Mouse (Mus musculus): ENCODE measurements around the gene Btbd10.

Gene Btbd10

DNA sequence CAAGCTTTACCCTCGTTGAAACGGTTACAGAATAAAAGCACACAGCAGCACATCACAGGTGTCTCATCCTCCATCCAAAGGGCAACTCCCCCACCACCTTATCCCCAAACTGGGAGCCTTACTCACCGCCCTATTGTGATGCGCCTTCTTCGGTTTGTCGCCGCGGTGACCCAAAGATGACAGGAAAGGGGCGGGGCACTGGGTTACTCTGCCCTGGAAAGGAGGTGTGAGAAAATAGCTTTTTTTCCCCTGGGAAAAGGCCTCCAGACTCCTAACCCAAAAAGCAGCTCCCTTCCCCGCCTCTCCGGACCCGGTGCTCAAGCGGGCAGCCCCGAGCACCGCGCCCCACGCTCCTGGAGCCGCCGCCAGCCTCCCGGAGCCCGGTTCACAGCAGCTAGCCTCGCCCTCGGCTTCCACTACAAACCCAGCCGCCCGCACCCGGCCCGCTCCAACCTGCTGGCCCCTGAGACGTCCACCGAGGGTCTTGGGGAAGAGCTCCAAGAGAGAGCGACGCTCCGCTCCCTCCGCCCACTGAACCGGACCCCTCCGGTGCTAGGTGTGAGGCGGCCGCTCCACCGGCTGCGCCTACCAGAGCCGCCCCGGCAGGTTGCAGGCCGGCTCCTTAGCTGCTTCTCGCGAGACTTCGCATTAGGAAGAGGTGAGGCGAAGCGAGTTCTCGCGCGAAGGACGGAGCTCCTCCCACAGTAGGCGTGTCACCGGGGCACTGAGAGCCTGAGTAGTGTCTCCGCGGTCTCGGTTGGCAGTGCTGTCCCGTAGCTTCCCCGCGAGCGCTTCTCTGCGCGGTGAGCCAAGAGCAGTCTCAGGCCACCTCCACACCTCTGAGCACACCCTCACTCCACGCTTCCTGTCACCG, at the start of gene Btbd10:
Gene Btbd10, minus strand, starts transcription at position 647 of the 874 bp plus-strand sequence.
- peak; percentile 97 for DNase-seq

DNA sequence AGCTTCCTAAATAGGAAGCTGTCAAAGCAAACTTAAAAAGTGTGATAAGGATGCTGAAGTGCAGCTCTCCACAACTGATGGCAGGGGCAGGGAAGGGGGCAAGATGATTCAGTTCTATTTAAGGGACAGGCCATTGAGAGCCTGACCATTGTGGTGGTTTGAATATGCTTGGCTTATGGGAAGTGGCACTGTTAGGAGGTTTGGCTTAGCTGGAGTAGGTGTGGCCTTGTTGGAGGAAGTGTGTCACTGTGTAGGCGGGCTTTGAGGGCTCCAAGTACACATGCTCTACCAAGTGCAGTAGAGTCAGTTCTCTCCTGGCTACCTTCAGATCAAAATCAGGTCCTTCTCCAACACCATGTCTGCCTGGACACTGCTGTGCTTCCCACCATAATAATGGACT, 47.3 kb upstream of the Btbd10 start:
- DNase-seq: no peak

DNA sequence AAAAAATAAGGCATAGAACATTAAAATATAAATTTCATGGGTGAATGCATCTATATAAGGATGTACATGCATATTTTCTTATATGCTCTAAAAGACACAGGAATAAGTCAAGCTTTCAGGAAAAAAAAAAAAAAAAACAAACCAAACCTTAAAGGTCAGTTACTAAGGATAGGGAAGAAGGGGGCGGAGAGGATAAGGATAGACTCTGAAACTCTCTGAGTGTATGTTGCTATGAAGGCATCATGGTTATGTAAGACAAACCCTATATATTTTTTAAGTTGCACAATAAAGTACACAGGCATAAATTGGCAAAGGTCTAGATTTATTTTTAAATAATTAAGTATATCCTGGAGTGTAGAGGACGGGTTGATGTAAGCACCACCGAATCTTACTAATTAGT, 46.1 kb upstream of the Btbd10 start:
- DNase-seq: no peak

DNA sequence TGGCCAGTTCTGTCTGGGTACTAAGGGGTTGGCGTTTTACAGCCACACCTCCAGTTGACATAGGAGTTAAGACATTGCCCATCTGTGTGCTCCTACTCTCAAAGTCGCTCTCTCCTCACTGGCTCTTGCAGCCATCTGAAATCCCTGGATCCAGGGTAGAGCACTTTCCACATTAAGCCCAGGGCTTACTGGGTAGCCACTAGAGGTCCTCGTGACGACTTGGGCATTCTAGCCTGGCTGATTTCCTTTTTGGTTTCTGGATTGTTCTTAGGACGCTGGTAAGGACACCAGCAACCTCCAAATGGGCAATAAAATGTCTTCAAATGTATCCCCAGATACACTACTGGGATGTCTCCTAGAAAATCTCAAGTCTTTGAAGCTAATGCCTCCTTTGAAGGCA, 39.5 kb upstream of the Btbd10 start:
- no peak for DNase-seq

DNA sequence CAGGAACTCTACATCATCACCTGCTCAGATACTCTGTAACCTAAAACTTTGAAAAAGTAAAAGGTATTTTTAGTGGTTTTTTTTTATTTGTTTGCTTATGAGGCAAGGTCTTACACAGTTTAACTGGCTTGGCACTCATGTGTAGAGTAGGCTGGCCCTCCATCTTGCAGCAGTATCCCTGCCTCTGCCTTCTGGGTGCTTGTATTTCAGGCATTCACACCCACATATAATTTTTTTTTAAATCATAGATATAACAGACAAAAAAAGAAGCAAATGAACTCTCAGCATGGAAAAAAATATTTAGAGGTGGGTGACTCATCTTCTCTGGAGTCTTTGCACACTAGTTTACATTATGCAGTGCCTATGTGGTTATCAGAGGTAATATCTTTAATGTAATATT, 28.9 kb upstream of the Btbd10 start:
- no peak for DNase-seq

DNA sequence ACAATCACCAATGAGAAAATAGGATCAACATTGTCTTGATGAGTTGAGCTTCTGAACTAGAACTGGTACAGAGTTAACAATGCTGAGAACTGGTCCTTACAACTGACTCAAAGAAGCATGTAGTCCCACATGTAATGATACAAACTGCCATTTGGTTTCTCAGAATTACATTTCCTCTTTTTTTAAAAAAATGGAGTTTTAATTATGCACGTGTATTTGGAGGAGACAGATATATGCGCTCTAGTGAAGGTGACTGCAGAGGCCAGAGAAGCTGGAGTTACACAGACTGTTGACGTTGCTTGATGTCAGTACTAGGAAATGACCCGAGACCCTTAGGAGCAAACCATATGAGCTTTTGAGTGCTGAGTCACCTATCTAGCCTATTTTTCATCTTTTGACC, 27.5 kb upstream of the Btbd10 start:
- DNase-seq: no peak

DNA sequence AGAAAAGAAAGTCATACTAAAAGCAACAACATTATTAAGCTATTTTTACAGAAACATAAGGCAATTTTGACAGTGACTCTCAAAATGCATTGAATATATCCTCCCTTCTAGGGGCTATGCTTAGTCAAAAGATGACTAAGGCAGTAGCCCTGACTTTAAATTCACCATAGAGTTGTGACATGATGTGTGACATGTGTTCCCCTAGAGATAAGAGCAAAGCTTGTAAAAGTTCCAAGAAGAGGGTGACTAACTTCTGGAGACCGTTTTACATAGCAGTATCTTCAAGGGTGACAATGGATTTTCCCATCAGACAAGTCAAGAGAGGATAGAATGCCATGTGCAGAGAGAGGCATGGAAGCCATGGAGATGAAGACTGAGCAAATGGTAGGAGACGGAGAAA, 22.4 kb upstream of the Btbd10 start:
- DNase-seq: no peak

DNA sequence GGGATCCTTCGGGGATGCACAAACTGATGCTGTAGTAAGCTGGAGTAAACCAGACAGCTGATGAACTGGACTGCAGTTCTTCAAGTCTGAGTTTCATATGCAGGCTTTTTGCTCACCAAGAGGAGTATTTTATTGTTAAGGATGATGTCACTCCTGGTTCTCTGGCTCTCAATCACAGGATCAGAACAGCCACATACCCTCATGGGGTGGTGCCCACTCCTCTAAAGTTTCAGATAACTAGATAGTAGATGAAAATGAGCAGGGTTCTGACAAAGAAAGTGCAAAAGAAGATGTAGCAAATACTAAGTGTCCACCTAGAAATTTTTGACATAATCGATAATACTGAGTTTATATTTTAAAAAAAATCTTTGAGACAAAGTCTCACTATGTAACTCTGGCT, 19.3 kb upstream of the Btbd10 start, which contains the start of gene Pth:
Gene Pth, minus strand, starts transcription at position 101 of the 400 bp plus-strand sequence.
- DNase-seq: no peak

DNA sequence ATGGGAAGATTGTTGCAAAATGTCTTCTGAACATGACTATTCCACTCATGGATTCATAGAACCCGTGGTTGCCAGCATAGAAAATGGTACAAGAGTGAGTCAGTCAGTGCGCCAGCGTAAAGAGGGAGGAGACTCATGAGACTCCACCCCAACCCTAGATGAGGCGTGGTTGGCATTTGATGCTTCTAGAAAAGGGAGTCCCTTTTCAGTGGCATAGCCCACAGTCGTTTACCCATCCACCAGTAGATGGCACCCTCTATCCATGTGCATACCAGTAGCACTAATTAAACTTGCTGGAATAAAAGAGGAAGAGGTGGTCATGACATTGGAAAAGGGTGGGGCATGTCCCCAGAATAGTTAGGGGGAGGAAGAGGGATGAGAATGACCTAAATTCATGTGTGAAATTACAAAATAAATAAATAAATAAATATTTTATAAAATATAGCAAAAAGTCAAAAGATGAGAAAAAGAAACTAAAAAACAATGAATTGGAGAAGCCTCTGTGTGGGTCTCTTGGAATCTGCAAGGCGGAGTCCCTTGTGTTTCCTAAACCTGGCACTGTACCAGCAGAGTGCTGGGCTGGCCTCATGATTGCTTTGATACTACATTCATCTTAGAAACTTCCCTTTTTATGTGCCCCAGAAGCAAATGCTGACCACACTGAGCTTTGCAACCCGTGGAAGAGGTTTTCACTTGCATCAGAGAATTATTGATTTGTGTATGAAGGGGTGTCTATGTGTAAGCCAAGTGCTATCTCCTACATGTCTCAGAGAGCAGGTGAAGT, 8.9 kb upstream of the Btbd10 start:
- DNase-seq: peak; percentile 58

DNA sequence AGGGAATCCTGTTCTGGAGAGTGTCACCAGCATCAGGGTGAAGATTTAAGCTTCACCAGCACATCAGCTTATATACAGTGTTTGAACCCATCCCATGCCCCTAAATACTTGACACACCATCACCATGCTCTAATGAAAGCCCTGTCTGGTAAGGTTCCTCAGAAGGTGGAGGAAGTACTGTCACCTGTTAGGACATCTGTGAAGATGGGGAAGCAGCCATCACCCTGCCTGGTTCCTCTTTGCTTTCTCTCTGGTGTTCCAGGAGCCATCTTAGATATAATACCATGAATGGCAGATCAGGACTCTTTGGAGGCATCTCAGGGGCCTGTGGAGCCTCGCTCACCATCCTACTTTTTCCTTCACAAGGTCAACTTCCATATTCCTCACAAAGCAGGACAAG, 3.5 kb upstream of the Btbd10 start:
- no peak for DNase-seq

DNA sequence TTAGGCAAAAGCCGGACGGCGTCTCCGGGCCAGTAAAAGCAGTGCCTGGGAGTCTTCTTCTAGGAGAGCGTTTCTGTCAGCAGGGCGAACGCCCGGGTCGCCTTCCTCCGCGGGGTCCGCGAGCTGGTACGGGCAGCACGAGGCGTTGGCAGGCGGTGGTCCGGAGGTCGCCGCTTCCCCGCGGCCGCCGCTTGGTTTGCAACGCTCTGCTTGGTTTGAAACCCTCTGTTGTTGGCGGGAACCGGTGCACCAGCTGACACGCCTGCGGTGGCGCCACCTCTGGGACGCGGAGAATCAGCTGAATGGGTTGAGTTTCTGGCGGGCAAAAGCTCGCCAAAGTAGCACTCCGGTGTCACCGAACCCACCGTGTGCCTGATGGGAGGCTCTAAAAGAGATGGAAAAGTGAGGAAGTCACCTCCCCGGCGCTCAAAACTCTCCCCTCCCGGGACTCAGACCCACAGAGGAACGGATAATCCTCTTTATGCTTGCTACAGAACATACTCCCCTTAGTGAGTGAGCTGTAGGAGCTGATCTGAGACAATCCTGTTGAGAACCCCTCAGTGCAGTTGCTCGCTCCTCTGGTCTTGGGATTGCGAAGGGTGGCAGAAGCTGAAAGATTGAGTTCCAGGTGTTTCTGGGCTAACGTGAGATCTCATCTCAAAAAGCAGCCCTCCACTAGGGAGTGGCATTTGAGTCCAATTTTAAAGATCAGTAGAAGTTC, 588 bp upstream of the Btbd10 start:
- no peak for DNase-seq

DNA sequence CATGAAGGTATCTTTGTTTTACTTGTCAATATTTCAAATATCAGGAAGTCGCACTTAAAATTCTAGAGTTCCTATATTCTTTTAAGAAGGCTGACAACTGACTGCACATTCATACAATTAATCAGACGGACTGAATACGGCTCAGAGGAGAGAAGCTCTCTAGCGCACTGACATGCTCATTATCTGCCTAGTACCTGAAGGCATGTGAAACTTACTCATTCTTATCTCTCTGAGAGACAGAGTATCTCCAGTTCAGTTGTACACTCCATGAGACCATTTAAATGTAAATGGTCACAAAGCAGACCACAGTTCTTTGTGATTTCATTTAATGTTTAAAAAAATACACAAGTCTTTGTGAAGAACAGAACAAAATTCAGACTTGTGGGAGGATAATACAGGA, 1.8 kb downstream of the Btbd10 start:
- DNase-seq: no peak

DNA sequence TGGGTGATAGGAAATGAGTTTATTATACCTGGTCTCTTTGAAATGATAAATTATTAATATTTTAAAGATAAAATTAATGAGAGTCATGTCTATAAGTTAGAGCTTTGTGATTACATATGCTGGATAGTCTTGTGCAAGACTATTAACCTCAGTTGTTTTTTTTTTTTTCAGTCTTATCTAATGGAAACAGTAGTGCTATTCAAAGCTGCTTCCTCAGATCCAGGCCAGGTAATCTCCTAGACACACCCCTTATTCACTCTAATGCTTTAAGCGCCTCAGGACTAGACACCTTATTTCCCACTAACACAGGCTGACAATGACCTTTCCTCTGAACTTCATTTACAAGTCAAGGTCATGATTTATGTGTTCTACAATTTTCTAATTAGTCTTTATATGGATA, 20.1 kb downstream of the Btbd10 start:
- DNase-seq: no peak

DNA sequence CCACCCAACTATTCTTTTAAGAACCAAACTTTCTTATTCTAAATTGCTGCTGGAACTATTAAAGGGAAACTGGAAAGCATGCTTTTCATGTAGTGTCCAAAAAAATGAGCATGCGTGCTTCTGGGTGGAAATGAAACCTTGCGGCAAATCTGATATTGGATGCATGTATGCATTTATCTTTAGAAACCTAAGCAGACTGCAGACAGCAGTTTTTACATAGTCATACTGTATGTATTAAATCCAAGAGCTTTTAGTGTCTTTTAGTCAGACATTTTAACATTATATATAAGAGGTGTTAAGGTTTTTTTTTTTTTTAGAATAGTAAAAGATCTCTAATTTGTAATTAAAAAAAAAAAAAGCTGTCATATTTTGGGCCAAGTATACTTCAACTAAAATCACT, 21.5 kb downstream of the Btbd10 start:
- no peak for DNase-seq

DNA sequence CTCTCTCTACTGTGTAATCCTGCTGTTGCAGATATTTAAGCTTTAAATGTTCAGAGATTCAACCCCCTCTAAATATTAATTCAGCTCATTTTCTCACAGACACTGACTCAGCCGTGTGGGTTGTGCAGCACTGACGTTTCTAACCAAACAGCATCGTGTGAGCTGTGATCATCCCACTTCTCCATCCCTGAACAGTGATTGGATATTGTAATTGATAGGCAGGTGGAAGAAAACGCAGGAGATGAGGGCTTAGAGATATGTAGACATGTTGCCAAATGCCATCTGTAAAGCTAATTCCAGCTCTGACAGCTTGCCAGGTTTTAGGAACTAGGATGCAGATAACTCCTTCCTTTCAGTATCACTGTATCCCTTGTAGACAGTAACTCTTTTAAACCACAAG, 21.9 kb downstream of the Btbd10 start:
- DNase-seq: peak; percentile 92

DNA sequence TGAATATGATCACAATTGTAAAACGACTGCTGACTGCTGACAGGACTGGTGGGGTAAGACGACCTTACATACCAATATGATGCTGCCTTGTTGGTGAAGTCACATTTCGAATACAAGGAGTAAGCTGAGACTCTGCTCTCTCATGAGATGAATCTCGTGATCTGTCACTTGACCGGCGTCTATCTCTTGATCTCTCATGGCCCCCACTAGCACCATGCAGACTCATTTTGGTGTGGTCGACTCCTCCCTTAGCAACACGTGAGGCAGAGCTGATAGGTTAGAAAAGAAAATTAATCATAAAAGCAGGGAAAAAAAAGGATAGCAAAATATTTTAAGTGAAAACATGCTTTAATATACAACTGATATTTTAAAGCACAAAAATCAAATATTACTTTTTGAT, 33.9 kb downstream of the Btbd10 start:
- DNase-seq: no peak

DNA sequence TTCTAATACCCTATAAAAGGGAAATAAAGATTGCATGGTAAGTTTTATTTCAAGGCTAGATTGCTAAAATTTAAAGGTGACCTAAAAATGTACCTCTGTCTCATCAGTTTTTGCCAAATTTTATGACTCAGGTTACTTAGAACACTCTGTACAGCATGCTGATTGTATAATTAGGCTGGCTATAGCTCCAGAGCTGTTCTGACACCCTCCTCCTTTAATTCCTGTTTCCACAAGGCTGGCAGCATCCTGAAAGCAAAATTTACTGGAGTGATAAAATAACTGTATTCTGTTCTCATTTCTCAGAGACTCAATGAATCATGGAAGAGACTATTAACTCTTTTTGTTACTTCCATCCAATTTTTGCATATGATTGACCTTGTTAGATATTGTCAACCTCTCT, 35.2 kb downstream of the Btbd10 start:
- DNase-seq: no peak

DNA sequence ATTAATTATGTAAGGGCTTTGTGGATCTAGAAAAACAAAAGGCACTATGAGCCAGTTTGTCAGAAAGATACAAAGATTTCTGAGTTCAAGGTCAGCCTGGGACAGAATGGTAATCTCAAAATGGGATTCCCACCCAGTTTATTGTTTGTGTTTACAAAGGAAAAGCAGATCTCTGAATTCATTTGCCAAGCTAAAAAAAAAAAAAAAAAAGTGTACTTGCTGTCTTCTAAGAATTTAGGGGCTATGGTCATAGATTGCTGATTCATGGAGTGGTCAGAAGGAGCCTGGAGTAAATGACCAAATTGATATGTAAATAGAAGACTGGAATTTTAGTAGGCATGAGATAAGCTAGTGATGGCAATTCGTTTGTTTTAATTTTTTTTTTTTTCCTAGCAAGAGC, 49.1 kb downstream of the Btbd10 start:
- no peak for DNase-seq

DNA sequence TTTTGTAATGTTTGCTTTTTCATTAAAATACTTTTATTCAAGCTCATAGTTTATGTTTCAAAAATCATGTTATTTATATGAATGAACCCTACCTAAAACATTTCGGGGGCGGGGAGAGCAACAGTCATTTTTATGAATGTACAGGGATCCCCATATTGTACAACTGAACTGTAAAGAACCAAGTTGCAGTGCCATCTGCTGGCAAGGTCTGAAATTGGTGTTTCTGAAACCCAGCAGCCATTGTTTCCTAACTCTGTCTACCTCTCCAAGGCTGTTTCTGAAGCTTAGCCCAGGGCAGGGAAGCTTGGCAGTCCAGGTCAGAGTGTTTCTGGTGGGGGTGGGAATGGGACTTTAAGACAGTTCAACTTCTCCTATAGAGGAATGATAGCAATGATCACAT, 57.4 kb downstream of the Btbd10 start:
- peak; percentile 55 for DNase-seq

DNA sequence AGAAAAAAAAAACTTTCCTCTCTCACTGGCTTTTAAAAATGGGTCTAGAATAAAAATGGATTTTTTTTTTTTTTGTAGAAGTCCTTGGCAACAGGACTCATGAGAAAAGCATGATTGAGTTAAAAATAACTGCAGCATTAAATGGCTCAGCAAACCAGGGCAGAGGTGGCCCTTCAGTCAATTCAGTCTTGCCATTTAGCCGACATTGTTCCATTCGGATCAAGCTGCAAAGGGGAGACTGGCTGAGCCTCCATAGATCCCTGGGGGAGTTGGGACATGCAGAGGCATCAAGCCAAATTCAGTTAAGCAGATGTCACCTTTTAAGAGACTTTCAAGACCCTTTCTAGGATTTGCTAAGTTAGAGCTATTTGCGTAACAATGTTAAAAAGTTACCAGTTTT, 59.1 kb downstream of the Btbd10 start:
- DNase-seq: no peak

DNA sequence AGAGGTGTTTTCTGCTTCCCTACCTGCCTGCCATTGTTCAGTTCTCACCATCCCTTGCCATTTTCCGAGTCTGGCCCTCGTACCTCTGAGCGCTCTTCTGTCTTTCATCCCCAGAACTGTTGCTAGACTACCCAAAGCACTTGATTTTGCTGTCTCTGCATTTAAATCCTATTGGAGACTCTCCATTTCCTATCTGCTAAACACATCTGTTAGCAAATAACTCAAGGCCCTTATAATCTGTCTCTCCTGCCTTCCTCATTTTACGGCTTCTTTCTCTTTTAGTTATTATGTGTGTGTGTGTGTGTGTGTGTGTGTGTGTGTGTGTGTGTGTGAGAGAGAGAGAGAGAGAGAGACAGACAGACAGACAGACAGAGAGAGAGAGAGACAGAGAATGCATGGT, 71.4 kb downstream of the Btbd10 start:
- no peak for DNase-seq

DNA sequence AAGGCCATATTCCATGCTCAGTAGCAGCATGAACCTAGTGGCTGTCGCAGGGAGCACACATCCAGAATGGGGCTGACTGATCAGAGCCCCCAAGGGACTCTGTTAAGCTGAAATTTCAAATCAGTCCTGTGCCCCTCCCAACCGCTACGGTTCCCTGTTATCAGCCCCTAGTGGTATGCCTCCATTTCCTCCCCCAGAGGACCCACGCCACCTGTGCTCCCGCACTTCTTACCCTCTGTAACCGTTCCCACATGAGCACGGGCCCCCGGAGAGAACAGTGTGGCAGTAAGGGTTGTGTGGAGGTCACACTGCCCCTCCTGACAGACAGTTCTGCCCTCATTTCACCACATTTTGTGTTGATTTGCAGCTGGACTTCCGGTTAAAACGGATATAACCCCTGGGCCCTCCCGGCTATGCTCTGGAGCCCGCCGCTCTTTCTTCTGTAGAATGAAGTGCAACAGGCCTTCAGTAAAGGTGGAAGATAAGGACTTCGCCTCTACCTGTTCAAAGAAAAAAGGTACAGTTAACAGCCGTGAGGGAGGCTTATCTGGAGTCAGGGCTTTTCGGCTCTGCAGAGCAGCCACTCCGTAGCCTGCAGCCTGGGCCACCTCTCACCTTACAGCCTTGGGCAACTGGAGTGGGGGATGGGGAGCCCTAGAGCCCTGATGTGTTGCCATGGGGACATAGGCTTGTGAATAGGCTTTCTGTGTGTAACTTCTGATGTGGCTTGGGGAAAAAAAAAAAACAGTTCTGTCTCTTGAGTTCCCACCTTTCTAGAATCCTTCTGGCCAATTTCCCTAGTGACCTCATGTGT, 73.9 kb downstream of the Btbd10 start:
- DNase-seq: no peak

DNA sequence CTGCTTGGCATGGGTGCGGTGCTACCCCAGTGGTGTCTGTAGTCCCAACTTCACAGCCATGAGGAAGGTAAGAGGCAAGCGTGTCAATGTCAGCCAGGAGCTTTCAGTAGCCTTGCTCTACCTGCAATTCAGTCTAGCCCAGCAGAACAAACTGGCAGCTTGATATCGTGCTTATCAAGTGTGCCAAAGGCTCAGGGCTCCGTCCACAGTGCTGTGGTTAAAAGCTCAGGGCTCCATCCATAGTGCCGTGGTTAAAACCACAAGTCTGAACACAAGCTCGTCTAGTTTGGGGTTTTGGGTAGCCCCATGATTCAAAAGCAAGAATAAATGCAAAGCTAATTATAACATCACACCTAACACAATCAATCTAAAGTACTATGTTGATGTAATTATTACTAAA, 74.6 kb downstream of the Btbd10 start:
- DNase-seq: no peak
